Mouse (Mus musculus): ENCODE measurements around the gene Ndufs3. TPM values are rescaled to one million over a fixed set of nuclear protein-coding genes. Genes with fewer than 3 reads are reported as not detected.

The Ndufs3 gene
- polyA plus RNA-seq, 2 experiments = 155 to 219 TPM

DNA sequence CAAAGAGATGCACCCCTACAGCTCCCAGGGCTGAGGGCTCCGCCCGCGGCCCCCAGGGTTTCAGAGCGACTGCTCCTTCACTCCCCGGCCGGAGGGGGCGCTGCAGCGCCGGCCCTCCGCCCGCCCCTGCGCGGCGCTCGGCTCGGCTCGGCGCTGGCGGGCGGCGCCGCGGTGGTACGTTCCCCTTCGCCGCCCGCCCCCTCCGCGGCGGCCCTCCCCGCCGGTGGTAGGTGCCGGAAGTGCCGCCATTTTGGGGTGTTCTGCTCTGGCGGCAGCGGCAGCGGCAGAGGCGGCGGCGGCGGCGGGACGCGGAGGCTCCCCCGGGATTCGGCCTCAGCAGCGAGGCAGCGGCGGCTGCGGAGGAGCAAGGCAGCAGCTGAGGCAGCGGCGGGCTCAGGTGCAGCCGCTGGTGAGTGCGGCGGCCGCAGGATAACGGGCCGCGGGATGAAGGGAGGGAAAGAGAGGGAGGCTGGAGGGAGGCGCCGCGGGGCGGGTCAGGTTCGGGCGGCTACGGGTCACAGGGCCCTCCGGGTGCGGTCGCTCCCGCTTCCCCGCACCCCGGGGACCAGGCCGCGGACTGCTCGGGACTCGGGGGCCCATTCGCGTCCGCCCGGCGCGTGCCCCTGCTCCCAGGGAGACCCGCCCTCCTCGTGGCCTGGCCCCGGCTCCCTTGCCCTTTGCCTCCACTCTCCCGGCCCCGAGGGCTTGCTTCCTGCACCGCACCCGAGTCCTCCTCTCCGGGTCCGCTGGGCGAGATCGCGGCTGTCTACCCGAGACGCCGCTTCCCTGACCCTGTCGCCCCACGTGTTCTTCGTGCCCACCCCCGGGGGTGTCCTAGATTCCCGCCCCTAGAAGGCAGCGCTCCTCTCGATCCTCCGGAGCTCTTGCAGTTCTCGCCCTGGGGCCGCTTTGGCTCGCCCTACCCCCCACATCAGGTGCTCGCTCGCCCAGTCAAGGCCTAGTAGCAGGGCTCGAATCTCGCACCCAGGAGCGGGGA lies 35.9 kb upstream of the Ndufs3 start, which contains the start of gene Celf1:
TSS of gene Celf1 (plus strand) at position 150 of the 997 bp plus-strand sequence.
- Histone ChIP-seq H3K27ac (replicated peaks; ENCODE audit: low read depth, low read length) (peak within 1 kb of the TSS; percentile 93), H3K4me1 (ENCODE audit: control insufficient read depth, insufficient read depth, low read length) (peaks cover 13% of the 10 kb centered on the region), H3K4me3 (replicated peaks; ENCODE audit: low read length) (peak within 1 kb of the TSS; percentile 99), H3K9ac (ENCODE audit: low read depth, low read length, severe bottlenecking) (peak within 1 kb of the TSS; percentile 93), H3K9me3 (ENCODE audit: control insufficient read depth, low read length) (no peaks in the 10 kb centered on the region), H3K36me3 (ENCODE audit: control insufficient read depth, insufficient read depth, low read length) (no peaks in the 10 kb centered on the region), H3K4me2 (replicated peaks; ENCODE audit: low read depth, low read length, severe bottlenecking) (peak within 1 kb of the TSS; percentile 71), H3K27me3 (ENCODE audit: control insufficient read depth, insufficient read depth, low read length) (no peaks in the 10 kb centered on the region)
- TF ChIP-seq POLR2A (IDR thresholded peaks at IDR 0.05; ENCODE audit: borderline replicate concordance, extremely low read depth, insufficient read depth, insufficient read length) = 0 out of 2 replicates have a peak, but pooled peaks have one; percentile 32
- WGBS = under 1% methylated on average over 61 of the region's 113 CpGs
- DNase-seq (ENCODE audit: low spot score) = peak; percentile 86
- peak; percentile 94 for ATAC-seq (ENCODE audit: low FRiP score, low read depth)

DNA sequence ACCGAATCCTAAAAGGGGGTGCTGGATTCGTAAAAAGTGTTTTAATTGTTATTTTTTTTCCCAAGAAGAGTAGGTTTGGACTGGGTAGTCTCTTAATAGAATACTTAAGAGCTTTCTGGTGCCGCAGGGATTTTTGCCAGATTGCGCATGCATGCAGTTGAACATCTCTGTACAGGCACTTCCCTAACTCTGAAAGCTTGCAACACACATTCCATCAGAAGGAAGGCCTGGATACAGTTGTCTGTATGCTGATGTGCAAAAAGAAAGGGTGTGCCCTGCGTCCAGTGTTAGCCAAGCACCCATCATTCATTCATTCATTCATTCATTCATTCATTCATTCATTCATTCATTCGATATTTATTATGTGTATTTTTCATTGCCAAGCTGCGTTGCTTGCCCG lies 35.1 kb upstream of the Ndufs3 start:
- Histone ChIP-seq H3K9ac (ENCODE audit: low read depth, low read length, severe bottlenecking) (peak overlapping the region; percentile 93), H3K4me3 (replicated peaks; ENCODE audit: low read length) (peak overlapping the region; percentile 99), H3K4me1 (ENCODE audit: control insufficient read depth, insufficient read depth, low read length) (peaks cover 13% of the 10 kb centered on the region), H3K36me3 (ENCODE audit: control insufficient read depth, insufficient read depth, low read length) (no peaks in the 10 kb centered on the region), H3K27ac (replicated peaks; ENCODE audit: low read depth, low read length) (peak overlapping the region; percentile 93), H3K9me3 (ENCODE audit: control insufficient read depth, low read length) (no peaks in the 10 kb centered on the region), H3K4me2 (replicated peaks; ENCODE audit: low read depth, low read length, severe bottlenecking) (peak overlapping the region; percentile 71), H3K27me3 (ENCODE audit: control insufficient read depth, insufficient read depth, low read length) (no peaks in the 10 kb centered on the region)
- WGBS = 44% methylated on average over 8 of the region's 8 CpGs
- DNase-seq (ENCODE audit: low spot score) (no peak), ATAC-seq (ENCODE audit: low FRiP score, low read depth) (peak; percentile 44)
- TF ChIP-seq POLR2A (IDR thresholded peaks at IDR 0.05; ENCODE audit: borderline replicate concordance, extremely low read depth, insufficient read depth, insufficient read length) = no peak

DNA sequence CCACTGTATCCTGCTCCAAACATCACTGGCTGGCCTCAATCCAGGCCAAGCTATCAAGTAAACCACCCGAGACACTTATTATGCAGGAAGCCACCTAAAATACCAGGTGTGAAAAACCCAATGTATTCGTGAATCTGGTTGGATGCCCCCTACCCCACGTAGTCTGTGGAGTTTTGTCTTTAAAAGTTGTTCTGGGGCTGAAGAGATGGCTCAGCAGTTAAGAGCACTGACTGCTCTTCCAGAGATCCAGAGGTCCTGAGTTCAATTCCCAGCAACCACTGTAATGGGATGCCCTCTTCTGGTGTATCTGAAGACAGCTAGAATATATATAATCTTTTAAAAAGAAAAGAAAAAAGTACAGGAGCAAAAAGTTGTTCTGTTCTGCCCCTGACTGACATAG lies 33.7 kb upstream of the Ndufs3 start:
- Histone ChIP-seq H3K4me1 (ENCODE audit: control insufficient read depth, insufficient read depth, low read length) (peaks cover 13% of the 10 kb centered on the region), H3K4me3 (replicated peaks; ENCODE audit: low read length) (no peak overlapping the region), H3K9ac (ENCODE audit: low read depth, low read length, severe bottlenecking) (no peak overlapping the region), H3K4me2 (replicated peaks; ENCODE audit: low read depth, low read length, severe bottlenecking) (no peak overlapping the region), H3K27ac (replicated peaks; ENCODE audit: low read depth, low read length) (no peak overlapping the region), H3K9me3 (ENCODE audit: control insufficient read depth, low read length) (no peaks in the 10 kb centered on the region), H3K36me3 (ENCODE audit: control insufficient read depth, insufficient read depth, low read length) (no peaks in the 10 kb centered on the region), H3K27me3 (ENCODE audit: control insufficient read depth, insufficient read depth, low read length) (no peaks in the 10 kb centered on the region)
- 71% methylated on average over 3 of the region's 3 CpGs for WGBS
- no peak for TF ChIP-seq POLR2A (IDR thresholded peaks at IDR 0.05; ENCODE audit: borderline replicate concordance, extremely low read depth, insufficient read depth, insufficient read length)
- ATAC-seq (ENCODE audit: low FRiP score, low read depth) (no peak), DNase-seq (ENCODE audit: low spot score) (no peak)

DNA sequence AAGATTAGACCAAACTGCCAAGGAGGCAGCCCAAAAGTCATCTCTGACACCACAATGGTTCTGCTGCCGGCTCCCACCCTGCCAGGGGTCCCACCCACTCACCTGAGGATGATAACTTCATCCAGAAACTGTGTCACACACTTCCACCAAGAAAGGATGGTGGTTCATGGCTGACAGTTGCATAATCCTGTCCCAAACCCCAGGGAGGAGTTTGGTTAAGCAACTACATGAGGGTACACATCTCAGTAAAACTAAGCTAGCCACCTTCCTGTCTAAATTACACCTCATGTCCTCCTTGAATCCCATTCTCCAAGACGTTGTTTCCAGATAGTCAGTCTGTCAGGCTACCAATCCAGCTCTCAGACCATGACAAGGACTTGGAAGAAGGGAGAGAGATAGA lies 27.6 kb upstream of the Ndufs3 start:
- no peak for DNase-seq (ENCODE audit: low spot score)
- Histone ChIP-seq H3K4me2 (replicated peaks; ENCODE audit: low read depth, low read length, severe bottlenecking) (no peak overlapping the region), H3K4me3 (replicated peaks; ENCODE audit: low read length) (no peak overlapping the region), H3K4me1 (ENCODE audit: control insufficient read depth, insufficient read depth, low read length) (no peaks in the 10 kb centered on the region), H3K9ac (ENCODE audit: low read depth, low read length, severe bottlenecking) (no peak overlapping the region), H3K36me3 (ENCODE audit: control insufficient read depth, insufficient read depth, low read length) (no peaks in the 10 kb centered on the region), H3K27ac (replicated peaks; ENCODE audit: low read depth, low read length) (no peak overlapping the region), H3K9me3 (ENCODE audit: control insufficient read depth, low read length) (no peaks in the 10 kb centered on the region), H3K27me3 (ENCODE audit: control insufficient read depth, insufficient read depth, low read length) (no peaks in the 10 kb centered on the region)
- WGBS = 63% methylated on average over 2 of the region's 2 CpGs
- no peak for TF ChIP-seq POLR2A (IDR thresholded peaks at IDR 0.05; ENCODE audit: borderline replicate concordance, extremely low read depth, insufficient read depth, insufficient read length)
- ATAC-seq (ENCODE audit: low FRiP score, low read depth) = no peak

DNA sequence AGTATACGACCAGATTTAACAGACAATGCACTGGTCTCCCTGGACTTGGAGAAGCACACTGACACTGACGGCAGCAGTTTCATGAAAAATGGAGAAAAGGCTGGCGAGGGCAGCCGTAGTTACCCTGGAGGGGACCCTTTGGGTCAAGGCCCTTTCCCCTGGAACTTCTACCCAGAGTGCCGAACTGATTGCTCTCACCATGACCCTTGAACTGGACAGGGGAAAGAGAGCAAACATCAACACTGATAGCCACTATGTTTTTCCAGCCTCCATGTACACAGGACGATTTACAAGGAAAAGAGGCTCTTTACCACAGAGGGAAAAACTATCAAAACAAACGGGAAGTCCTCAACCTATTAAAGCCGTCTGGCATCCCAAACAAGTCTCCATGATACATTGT lies 27.2 kb upstream of the Ndufs3 start:
- no peak for DNase-seq (ENCODE audit: low spot score)
- 82% methylated on average over 8 of the region's 8 CpGs for WGBS
- no peak for ATAC-seq (ENCODE audit: low FRiP score, low read depth)
- Histone ChIP-seq H3K27me3 (ENCODE audit: control insufficient read depth, insufficient read depth, low read length) (no peaks in the 10 kb centered on the region), H3K36me3 (ENCODE audit: control insufficient read depth, insufficient read depth, low read length) (no peaks in the 10 kb centered on the region), H3K9me3 (ENCODE audit: control insufficient read depth, low read length) (no peaks in the 10 kb centered on the region), H3K4me3 (replicated peaks; ENCODE audit: low read length) (no peak overlapping the region), H3K4me2 (replicated peaks; ENCODE audit: low read depth, low read length, severe bottlenecking) (no peak overlapping the region), H3K9ac (ENCODE audit: low read depth, low read length, severe bottlenecking) (no peak overlapping the region), H3K27ac (replicated peaks; ENCODE audit: low read depth, low read length) (no peak overlapping the region), H3K4me1 (ENCODE audit: control insufficient read depth, insufficient read depth, low read length) (no peaks in the 10 kb centered on the region)
- TF ChIP-seq POLR2A (IDR thresholded peaks at IDR 0.05; ENCODE audit: borderline replicate concordance, extremely low read depth, insufficient read depth, insufficient read length) = no peak
